Mouse (Mus musculus): ENCODE results near the gene Capn7. TPM values are rescaled to one million over a fixed set of nuclear protein-coding genes. Genes with fewer than 3 reads are reported as not detected.

Capn7 gene
- total and polyA plus RNA-seq, 2 experiments from 2014 or later = 33.8 to 34.0 TPM

- H3K9me3 ChIP-seq (replicated peaks; ENCODE audit: control insufficient read depth, low read length) = no peaks in the 10 kb centered on the region
- ATAC-seq (ENCODE audit: insufficient read depth, low read depth) (no peak), DNase-seq (ENCODE audit: low spot score) (no peak)
- H3K4me2 ChIP-seq (ENCODE audit: low read depth, low read length) = no peak overlapping the region
- no peaks in the 10 kb centered on the region for H3K27me3 ChIP-seq (ENCODE audit: control insufficient read depth, insufficient read depth, low read length)
- H3K4me1 ChIP-seq (ENCODE audit: control insufficient read depth, insufficient read depth) = 0 out of 2 replicates have a peak, but pooled peaks cover 13% of the 10 kb centered on the region
- TF ChIP-seq EP300 (IDR thresholded peaks at IDR 0.05; ENCODE audit: low read depth) (no peak), CTCF (IDR thresholded peaks at IDR 0.05; ENCODE audit: low read depth) (no peak)
- WGBS = 79% methylated on average over 11 of the region's 11 CpGs
- no peak overlapping the region for H3K27ac ChIP-seq (ENCODE audit: low read depth)
- H3K9ac ChIP-seq (replicated peaks; ENCODE audit: low read depth, low read length) = no peak overlapping the region
- H3K36me3 ChIP-seq (replicated peaks; ENCODE audit: control insufficient read depth, insufficient read depth, low read length) = no peaks in the 10 kb centered on the region
- no peak overlapping the region for H3K4me3 ChIP-seq (ENCODE audit: low read depth, low read length)
These were observed 15.3 kb upstream of the Capn7 start for GRCm38 (mm10) chr14:31321181-31321580.

- TF ChIP-seq CTCF (IDR thresholded peaks at IDR 0.05; ENCODE audit: low read depth) = no peak
- no peak for TF ChIP-seq EP300 (IDR thresholded peaks at IDR 0.05; ENCODE audit: low read depth)
- Histone ChIP-seq H3K36me3 (replicated peaks; ENCODE audit: control insufficient read depth, insufficient read depth, low read length) (no peaks in the 10 kb centered on the region), H3K9me3 (replicated peaks; ENCODE audit: control insufficient read depth, low read length) (no peaks in the 10 kb centered on the region), H3K27me3 (ENCODE audit: control insufficient read depth, insufficient read depth, low read length) (no peaks in the 10 kb centered on the region), H3K4me1 (ENCODE audit: control insufficient read depth, insufficient read depth) (0 out of 2 replicates have a peak, but pooled peaks cover 13% of the 10 kb centered on the region), H3K4me2 (ENCODE audit: low read depth, low read length) (no peak overlapping the region), H3K27ac (ENCODE audit: low read depth) (no peak overlapping the region), H3K4me3 (ENCODE audit: low read depth, low read length) (no peak overlapping the region), H3K9ac (replicated peaks; ENCODE audit: low read depth, low read length) (no peak overlapping the region)
- WGBS = 86% methylated on average over 3 of the region's 3 CpGs
- DNase-seq (ENCODE audit: low spot score) (no peak), ATAC-seq (ENCODE audit: insufficient read depth, low read depth) (no peak)
These were observed 14.2 kb upstream of the Capn7 start for GRCm38 (mm10) chr14:31322191-31322590.

GRCm38 (mm10) chr14:31323189-31323588 lies 13.2 kb upstream of the Capn7 start:
- WGBS = 83% methylated on average over 4 of the region's 4 CpGs
- no peak overlapping the region for H3K27ac ChIP-seq (ENCODE audit: low read depth)
- H3K4me3 ChIP-seq (ENCODE audit: low read depth, low read length) = peak overlapping the region; percentile 39
- no peaks in the 10 kb centered on the region for H3K36me3 ChIP-seq (replicated peaks; ENCODE audit: control insufficient read depth, insufficient read depth, low read length)
- H3K27me3 ChIP-seq (ENCODE audit: control insufficient read depth, insufficient read depth, low read length) = no peaks in the 10 kb centered on the region
- no peak for ATAC-seq (ENCODE audit: insufficient read depth, low read depth)
- no peak for DNase-seq (ENCODE audit: low spot score)
- 0 out of 2 replicates have a peak, but pooled peaks cover 13% of the 10 kb centered on the region for H3K4me1 ChIP-seq (ENCODE audit: control insufficient read depth, insufficient read depth)
- H3K9ac ChIP-seq (replicated peaks; ENCODE audit: low read depth, low read length) = no peak overlapping the region; the same call in 1 of the 2 replicates
- TF ChIP-seq CTCF (IDR thresholded peaks at IDR 0.05; ENCODE audit: low read depth) (no peak), EP300 (IDR thresholded peaks at IDR 0.05; ENCODE audit: low read depth) (no peak)
- H3K4me2 ChIP-seq (ENCODE audit: low read depth, low read length) = peak overlapping the region; percentile 73
- H3K9me3 ChIP-seq (replicated peaks; ENCODE audit: control insufficient read depth, low read length) = no peaks in the 10 kb centered on the region

DNA sequence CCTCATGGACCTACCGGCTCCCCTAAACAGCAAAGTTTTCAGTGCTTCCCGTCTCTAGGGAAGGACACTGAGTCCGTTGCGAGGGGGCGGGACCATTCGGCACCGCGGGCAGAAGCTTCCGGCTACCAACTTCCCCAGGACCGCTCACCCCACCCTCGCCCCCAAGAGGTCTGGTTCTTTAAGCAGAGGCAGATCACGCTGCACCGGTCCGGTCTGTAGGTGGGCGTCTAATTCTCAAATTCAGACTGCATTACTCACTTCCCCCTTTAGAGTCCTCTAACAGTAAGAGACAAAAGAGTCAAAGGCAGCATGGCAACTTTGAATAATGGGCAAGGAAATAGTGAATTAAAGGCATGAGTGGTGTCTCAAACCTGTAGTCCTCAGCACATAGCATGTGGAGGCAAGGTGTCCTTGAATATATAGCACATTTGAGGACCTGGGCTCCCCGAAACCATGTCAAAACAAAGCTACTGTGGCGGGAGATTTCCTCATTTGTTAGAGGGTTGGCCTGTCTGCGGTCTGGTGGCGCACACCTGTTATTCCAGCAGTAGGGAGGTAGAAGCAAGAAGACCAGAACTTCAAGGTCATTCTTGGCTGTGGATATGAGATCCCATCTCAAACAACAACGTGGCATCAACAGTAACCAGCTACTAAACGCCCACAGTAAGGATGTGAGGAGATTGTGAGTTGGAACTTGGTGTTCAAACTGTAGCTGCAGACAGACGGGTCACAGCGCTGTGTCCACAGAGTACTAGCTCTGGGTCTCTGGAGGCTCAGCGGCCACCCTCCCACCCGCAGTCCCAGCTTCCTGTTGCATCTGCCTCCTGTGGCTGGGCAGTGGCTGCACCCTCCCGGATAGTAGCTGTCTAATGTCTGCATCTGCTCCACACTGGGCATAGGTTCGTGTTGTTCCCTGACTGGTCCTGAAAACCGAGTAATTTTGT lies 12.3 kb upstream of the Capn7 start, which contains the start of gene Dnah1:
TSS of gene Dnah1 (minus strand) at position 48 of the 944 bp plus-strand sequence.
- no peak within 1 kb of the TSS; the same call in 1 of the 2 replicates for H3K27ac ChIP-seq (ENCODE audit: low read depth)
- 30% methylated on average over 28 of the region's 28 CpGs for WGBS

DNA sequence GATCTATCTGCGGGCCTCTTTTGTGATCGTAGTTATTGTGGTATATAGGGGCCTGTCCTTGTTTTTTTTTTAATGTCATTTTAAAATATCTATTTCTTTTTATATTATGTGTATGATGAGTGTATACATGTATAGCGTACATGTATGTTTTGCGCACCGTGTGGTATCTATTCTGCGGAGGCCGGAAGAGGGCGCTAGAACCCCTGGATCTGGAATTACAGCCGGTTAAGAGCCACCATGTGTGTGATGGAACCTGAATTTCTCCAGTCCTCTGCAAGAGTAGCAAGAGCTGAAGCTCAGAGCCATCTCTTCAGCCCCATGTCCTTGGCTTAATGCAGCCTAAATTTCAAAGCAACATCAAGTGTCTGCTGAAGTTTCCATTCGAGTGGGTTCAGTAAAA lies 11.6 kb upstream of the Capn7 start:
- WGBS = 73% methylated on average over 10 of the region's 10 CpGs

More for the DNA sequence above, 12.3 kb upstream of the Capn7 start, which contains the start of gene Dnah1:
- Histone ChIP-seq H3K27me3 (ENCODE audit: control insufficient read depth, insufficient read depth, low read length) (no peaks in the 10 kb centered on the region), H3K9ac (replicated peaks; ENCODE audit: low read depth, low read length) (peak within 1 kb of the TSS; percentile 42; the same call in 1 of the 2 replicates), H3K4me3 (ENCODE audit: low read depth, low read length) (peak within 1 kb of the TSS; percentile 39), H3K4me2 (ENCODE audit: low read depth, low read length) (peak within 1 kb of the TSS; percentile 73), H3K9me3 (replicated peaks; ENCODE audit: control insufficient read depth, low read length) (no peaks in the 10 kb centered on the region), H3K36me3 (replicated peaks; ENCODE audit: control insufficient read depth, insufficient read depth, low read length) (no peaks in the 10 kb centered on the region), H3K4me1 (ENCODE audit: control insufficient read depth, insufficient read depth) (0 out of 2 replicates have a peak, but pooled peaks cover 13% of the 10 kb centered on the region)
- peak; percentile 34 for DNase-seq (ENCODE audit: low spot score)
- peak; percentile 52 for ATAC-seq (ENCODE audit: insufficient read depth, low read depth)
- TF ChIP-seq EP300 (IDR thresholded peaks at IDR 0.05; ENCODE audit: low read depth) (no peak), CTCF (IDR thresholded peaks at IDR 0.05; ENCODE audit: low read depth) (no peak)

More for the DNA sequence above, 11.6 kb upstream of the Capn7 start:
- 0 out of 2 replicates have a peak, but pooled peaks cover 13% of the 10 kb centered on the region for H3K4me1 ChIP-seq (ENCODE audit: control insufficient read depth, insufficient read depth)
- no peak overlapping the region for H3K4me2 ChIP-seq (ENCODE audit: low read depth, low read length)
- ATAC-seq (ENCODE audit: insufficient read depth, low read depth) (no peak), DNase-seq (ENCODE audit: low spot score) (no peak)
- TF ChIP-seq EP300 (IDR thresholded peaks at IDR 0.05; ENCODE audit: low read depth) = no peak
- no peak for TF ChIP-seq CTCF (IDR thresholded peaks at IDR 0.05; ENCODE audit: low read depth)
- no peaks in the 10 kb centered on the region for H3K9me3 ChIP-seq (replicated peaks; ENCODE audit: control insufficient read depth, low read length)
- H3K9ac ChIP-seq (replicated peaks; ENCODE audit: low read depth, low read length) = no peak overlapping the region
- H3K36me3 ChIP-seq (replicated peaks; ENCODE audit: control insufficient read depth, insufficient read depth, low read length) = no peaks in the 10 kb centered on the region
- H3K27ac ChIP-seq (ENCODE audit: low read depth) = no peak overlapping the region
- no peak overlapping the region for H3K4me3 ChIP-seq (ENCODE audit: low read depth, low read length)
- no peaks in the 10 kb centered on the region for H3K27me3 ChIP-seq (ENCODE audit: control insufficient read depth, insufficient read depth, low read length)
